Mouse (Mus musculus): ENCODE measurements around the gene Mier2.

- TF ChIP-seq CTCF (IDR thresholded peaks at IDR 0.05; ENCODE audit: low read depth) (no peak), EP300 (IDR thresholded peaks at IDR 0.05; ENCODE audit: low read depth) (no peak)
Measured at GRCm38 (mm10) chr10:79587752-79588126, 32.7 kb upstream of the Mier2 start.
